Mouse (Mus musculus): ENCODE results near the gene Eif3i.

Gene Eif3i

DNA sequence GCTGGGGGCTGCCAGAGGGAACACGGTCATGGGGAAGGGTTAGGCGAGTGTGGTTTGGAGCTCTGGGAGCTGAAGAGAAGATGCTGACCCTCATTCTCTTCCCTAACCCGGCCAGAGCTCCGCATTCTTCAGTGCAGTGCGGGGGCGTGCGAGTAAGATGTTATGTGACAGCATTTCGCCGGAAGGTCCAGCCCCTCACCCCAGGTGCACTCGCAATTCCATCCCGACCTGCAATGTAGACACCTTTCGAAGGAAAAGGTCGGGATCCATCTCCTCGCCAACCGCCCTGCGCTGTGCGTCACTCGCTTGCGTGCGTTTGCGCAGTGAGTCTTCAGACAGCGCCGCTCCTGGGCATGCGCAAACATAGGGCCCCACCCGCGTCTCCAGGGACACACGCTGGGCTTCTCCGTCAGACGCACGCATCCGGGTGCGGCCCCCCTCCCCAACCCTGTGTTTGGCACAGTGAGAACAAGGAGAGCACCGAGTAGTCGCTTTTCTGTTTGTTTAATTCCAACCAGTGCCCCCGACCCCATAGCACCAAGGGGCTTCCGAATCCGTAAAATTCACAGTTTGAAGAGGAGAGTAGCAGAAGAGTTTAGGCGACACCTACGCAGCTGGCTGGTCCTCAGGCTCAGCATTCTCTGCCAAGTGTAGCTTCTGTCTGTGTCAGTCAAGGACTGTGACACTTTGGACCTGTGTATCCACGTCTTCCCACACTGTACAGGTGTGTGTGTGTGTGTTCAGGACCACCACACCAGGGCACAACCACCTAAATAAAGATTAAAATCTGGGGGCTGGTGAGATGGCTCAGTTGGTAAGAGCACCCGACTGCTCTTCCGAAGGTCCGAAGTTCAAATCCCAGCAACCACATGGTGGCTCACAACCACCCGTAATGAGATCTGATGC lies 18.6 kb upstream of the Eif3i start, which contains the start of gene Iqcc:
Gene Iqcc, minus strand, starts transcription at position 314 of the 906 bp plus-strand sequence.
- peak; percentile 97 for DNase-seq

DNA sequence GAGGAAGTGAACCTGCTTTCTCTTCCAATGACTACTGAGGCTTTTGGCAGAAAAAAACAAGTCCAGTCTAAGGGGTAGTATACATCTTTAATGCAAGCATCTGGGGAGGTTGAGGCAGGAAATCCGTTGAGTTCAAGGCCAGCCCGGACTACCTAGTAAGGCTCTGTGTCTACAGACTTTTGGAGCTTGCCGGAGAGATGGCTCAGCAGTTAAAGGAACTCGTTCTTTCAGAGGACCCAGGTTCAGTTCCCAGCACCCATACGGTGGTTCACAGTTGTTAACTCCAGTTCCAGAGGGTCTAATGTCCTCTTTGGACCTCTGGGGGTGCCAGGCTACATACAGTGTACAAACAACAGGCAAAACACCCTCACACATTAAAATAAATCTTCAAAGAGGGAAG lies 17.6 kb upstream of the Eif3i start:
- DNase-seq: no peak

DNA sequence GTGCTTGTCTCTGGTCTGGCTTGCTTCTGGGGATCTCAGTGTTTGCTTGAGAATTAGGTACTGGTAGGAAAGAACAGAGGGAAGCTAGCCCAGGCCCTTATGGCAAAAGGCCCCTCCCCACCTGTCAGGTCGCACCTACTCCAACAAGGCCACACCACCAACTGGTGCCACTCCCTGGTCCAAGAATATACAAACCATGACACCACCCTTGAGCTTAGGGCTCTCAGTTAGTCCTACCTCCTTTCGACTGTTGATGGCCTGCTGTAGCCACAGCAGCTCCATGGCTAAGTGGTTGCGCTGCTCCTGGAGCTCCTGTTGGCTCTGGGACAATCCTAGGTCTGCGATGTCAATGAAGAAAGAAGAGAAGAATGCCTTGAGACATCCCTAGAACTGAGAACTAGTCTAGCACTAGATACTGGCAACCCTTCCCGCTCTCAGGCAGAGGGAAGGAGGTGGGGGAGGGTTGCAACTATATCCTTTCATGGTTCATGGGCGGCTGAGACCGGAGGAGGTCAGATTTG lies 16.7 kb upstream of the Eif3i start:
- no peak for DNase-seq

DNA sequence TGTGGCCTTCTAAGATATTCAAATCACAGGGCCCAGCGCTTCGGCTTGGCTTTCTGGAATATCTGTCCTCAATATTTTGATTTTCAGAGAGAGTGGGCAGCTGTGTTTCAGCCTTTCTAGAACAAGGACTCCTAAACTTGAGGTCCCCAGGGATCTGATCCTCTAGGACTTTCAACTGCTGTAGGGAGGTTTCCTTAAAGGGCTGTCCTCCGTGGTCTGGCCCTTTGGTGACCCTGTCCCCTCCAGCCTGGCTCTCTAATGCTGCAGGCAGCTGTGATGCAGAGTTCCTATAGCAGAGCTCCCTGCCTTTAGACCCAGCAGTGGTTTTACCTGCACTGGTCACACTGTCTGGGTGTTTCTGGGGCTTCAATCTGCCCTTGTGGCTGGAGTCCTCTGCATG lies 16.2 kb upstream of the Eif3i start:
- no peak for DNase-seq

DNA sequence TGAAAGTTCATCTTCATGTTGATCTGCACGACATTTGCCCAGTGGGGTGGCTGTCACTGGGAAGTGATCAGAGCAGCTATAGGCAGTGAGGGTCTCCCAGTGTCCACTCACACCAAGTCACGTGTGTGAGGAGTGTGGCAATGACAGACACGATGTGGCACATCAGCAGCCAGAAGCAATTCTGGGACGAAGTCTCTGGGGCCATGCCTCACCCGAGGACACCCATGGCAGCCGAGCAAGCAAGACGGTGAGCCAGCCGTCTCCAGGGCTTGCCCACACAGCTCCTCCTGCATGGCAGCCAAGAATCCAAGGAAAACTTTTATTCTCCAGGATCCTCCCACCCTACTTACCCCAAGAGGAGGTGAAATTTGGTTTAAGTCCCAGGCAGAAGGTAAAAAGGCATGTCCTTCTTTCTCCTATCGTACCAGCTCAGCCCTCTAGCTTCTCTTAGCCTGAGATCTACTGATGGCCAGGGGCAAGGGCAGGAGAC lies 15.4 kb upstream of the Eif3i start:
- no peak for DNase-seq

DNA sequence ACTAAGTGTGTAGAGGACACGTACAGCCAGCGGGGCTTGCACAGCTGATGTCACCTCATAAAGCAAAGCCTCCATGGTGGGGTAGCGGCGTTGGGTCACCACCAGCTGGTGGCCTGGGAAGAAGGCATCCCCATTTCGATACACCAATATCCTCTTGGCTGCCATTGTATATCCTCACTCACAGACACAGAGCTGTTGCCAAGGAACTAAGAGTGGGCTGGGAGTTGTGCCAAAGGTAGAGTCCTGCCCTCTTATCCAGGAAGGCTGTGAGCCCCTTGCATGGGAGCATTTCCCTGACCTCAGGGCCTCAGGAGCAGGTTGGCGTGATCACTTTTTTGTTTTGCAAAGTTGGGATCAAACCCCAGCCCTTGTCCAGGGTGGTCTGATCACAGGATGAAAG lies 13.6 kb upstream of the Eif3i start, which contains the start of gene Dcdc2b:
Gene Dcdc2b, minus strand, starts transcription at position 165 of the 400 bp plus-strand sequence.
- peak; percentile 68 for DNase-seq

DNA sequence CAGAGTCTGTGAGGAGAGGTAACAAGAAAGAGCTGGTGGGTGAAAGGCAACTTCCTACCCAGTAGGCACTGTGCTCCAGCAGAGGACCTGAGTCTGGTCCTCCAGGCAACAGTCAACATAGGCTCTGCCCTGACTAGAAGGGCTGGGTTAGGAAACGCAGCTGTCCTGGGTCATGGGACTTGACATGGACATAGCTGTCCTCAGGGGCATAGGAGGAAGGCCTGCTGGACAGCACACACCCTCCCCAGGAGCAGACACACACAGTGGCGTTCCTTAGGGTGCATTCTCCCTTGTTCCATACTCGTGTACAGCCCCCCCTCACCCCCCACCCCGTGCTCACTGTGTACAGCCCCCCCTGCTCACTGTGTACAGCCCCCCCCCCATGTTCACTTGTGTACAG lies 10.0 kb upstream of the Eif3i start:
- no peak for DNase-seq

DNA sequence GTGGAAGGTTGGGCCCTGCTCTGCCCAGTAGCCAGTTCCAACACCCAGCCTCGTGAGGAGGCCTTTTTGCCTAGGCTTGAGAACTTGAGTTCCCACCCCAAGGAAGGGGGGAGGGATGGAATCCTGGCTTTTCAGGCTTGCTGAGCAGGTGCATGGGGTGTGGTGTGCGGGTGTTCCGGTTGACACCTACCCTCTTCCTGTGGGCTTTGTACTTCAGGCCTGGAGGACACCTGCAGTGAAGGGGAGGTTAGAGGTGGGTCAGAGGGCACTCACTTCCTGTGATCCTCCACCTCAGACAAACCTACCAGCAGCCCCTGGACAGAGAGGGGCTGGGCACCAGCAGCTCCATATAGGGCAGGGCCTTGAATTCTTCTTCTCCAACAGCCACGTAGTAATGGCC lies 9.6 kb upstream of the Eif3i start:
- no peak for DNase-seq

DNA sequence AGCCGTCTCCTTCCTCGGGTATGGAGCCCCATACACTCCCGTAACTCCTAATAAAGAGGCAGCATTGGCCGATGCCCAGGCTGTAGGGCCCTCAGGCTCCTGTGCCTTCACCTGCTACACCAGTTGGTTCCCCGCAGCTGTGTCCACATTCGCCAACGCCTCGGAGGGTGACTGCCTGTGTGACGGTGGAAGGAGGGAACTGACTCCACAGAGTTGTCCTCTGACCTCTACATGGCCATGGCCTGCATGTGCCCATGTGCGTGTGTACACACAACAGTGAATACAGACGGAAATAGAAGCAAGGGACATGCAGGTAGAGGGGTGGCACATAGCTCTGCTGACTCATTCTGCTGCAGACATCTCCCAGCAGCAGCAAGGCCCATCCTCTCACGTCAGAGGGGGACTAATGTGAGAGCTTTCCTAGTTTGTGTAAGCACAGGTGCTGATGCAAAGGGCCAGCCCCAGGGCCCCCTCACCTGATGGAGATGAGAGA lies 8.7 kb upstream of the Eif3i start:
- no peak for DNase-seq

DNA sequence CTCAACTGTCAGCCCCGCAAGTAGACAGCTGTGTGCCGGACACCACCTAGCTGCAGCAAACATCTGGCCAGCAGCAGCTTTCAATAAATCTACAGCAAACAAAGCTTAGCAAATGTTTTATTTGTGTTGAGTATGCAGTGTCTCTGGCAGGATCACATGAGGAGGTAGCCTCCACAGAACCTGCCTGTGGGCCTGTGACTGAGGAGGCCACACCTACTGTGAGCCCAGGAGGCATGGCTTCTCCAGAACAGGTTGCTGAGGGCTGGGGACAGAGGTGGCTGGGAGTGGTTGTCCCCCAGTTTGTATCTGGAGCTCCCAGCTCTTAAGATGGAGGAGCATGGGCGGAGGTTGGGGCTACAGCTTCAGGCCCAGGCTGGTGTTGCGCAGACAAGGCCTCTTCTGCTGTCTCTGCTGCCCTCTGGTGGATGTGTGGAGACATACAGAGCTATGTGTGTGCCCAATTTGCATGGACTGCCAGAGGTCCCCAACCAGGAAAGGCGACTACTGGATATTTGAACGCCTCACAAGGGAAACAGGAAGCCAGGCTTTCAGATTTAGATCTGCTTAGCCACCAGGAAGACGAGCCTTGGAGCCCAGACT lies 8.1 kb upstream of the Eif3i start:
- DNase-seq: peak; percentile 88

DNA sequence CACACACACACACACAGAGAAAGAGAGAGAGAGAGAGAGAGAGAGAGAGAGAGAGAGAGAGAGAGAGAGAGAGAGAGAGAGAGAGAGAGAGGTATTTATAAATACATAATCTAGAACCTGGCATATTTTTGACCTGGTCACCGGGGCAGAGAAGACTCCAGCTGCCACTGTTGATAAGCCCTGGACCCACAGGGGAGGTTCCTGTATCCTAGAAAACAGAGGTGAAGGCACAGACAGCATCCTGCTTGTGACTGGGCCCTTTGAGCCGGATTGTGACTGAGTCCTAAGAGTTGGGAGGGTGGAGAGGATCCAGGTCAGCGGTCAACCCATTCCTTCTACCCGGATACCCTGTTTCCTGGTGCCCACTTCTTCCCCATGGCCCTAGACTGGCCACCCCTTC lies 11.6 kb downstream of the Eif3i start:
- DNase-seq: no peak

DNA sequence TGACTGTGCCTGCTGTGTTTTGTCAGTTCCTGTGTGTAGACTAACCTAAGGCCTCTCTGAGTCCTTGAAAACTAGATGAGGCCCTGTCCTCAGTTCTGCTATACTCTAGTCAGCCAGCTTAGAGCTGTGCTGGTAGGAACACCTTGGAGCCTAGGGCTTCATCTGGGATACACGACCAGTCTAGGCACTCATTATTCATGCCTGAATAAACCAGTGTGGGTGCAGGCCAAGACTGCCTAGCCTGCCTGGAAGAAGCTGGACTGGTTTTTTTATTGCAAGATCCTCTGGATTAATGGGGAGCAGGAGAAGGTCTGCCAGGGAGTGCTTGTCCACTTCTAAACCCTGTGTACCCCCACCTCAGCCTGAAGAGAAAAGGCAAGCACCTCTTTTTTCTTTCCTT lies 13.5 kb downstream of the Eif3i start:
- DNase-seq: no peak

DNA sequence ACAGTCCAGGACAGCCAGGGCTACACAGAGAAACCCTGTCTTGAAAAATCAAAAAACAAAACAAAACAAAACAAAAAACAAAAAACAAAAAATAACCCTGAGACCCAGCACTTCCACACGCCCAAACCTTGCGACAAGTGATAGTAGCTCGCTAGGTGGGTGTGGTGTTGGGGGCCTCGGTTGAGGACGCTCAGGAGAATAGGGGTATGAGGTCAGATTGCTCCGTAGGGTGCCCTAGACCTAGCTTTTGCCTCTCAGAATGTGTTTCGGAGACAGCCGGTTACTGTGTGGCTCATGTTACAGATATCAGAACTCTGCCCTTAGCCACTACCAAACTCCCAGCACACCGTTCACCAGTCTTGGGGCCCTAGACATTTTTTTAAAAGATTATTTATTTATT lies 14.7 kb downstream of the Eif3i start:
- no peak for DNase-seq

DNA sequence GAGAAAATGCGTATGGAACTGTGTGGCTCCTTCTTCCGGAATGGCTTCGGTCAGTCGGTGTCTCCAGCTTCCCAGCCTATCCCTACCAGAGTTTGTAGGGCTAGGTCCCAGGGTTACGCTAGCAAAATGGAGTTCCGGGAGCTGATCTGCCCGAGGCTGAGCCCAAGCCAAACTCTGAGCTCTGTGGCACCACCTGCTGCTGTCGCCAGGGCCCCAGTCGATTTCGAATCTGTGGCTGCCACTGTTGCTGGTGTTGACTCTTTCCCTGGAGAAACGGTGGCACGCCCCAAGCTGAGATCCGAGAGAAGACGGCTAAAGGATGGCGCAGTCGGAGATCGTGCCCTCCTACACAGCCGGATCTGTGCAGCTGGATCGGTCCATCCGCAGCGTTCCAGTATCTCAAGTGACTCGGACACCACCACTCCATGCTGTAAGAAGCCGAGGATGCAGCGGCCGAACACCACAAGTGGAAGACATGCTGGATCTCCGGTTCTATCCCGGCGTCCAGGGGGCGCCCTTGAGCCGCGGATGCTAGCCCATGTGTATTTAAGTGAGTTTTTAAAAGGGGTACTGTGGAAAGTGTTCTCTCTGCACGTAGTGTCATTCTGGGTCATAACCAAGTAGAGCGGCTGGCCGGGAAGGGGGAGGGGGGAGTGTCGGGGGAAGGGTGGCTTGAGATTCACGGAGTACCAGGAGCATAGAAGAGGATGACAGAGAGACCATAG lies 15.4 kb downstream of the Eif3i start:
- DNase-seq: peak; percentile 91

DNA sequence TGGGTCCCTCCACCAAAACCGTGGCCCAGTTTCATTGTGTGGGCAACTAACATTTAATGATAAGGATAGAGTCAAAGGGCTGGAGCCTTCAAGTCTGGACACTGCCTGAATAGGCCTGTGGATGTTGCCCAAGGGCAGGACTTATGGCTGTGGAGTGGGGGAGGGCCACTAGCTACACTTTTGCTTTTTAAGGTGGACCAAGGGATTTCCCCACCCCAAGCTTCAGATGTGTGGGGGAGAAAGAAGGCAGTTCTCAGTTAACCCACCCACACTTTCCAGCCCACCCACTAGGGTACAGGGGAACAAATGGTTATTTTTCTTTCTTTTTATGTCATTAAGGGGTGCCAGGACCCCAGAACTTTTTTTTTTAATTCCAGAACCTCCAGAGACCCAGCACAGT lies 16.1 kb downstream of the Eif3i start:
- no peak for DNase-seq

DNA sequence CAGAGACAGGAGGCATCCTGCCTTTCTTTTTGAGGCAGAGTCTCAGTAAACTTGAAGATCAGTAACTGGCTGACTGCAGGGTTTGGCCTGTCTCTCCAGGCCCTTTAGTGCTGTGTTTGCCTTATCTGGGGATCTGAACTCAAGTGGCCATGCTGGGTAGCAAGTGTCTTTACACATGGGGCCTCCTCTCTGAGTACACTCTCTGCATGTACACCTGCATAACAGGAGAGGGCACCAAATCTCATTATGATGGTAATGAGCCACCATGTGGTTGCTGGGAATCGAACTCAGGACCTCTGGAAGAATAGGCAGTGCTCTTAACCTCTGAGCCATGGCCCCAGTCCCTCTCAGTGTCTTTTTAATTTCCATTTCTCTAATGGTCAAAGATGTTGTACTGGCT lies 18.2 kb downstream of the Eif3i start:
- DNase-seq: no peak

DNA sequence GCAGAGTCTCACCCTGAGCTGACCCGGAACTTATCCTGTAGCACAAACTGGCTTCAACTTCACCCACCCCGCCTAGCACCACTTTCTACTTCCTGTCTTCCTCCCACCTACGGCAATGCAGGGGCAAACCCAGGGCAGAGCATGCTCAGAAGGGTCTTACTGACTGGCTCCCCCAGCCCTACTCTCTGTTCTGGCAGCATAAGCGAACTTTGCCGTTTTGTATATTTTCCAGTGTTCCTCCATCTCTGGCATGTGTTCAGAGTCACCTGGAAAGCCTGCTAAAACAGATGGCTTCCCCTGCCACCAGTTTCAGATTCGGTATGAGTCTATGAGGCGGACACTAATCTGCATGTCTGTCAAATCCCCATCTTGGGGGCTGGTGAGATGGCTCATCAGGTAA lies 20.1 kb downstream of the Eif3i start:
- DNase-seq: no peak

DNA sequence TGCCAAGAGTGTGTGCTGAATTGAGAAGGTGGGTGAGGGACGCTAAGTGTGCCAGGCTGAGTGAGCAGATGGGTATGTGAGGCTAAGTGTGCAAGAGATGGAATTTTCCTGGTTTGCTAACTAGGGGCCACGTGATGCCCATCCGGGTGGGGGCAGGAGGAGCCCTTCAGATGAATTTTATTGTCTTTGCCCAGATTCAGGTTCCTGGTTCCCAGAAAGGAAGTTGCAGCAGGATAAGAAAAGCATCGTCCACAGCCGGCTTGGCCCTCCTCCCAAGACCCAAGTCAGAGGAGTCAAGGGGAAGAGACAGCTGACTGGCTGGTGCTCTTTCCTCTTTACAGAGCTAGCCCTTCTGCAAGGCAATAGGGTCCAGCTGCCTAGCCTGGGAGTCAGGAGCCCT lies 22.0 kb downstream of the Eif3i start, which contains the start of gene Fam167b:
Gene Fam167b, minus strand, starts transcription at position 84 of the 400 bp plus-strand sequence.
- DNase-seq: no peak

DNA sequence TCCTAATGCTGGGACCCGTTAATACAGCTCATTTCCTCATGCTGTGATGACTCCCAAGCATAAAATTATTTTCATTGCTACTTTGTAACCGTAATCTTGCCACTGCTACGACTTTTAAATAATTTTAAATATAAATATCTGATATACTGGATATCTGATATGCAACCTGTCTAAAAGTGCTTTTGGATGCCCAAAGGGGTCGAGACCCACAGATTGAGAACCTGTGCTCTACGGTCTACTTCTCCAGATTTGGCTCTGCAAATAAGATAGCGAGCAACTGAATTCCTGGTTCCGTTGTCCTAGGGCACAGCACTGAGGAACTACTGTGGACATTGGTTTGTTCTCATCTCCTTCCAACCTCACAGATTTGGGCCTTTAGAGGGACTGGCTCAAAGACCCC lies 22.8 kb downstream of the Eif3i start:
- DNase-seq: no peak

DNA sequence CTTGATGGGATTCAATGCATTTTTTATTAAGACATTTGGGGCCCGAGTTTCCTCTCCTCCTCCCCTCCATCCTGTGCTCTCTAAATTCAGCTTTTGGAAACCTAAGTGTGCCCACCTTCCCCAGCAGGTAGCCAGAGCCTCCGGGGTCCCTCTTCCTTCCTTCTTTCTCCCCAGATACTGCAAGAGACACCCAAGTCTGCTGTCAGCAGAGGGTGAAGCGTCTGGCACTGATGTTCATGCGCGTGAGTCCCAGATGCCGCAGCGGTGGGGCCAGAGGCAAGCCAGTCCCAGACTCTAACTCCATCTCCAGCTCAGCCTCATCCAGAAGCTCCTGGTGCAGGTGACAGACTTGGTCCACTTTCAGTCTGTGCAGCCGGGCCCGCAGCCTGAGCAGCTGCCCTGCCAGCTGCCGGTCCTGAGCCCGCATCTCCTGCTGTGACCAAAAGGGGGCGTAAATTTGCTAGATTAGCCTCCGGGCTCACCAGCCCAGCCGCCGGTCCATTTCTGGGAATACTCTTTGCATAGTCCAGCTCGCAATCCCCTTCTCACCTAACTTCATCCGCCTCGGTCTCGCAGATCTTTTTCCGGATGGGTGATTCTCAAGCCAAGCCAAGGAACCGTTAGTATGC lies 23.5 kb downstream of the Eif3i start:
- DNase-seq: peak; percentile 84

DNA sequence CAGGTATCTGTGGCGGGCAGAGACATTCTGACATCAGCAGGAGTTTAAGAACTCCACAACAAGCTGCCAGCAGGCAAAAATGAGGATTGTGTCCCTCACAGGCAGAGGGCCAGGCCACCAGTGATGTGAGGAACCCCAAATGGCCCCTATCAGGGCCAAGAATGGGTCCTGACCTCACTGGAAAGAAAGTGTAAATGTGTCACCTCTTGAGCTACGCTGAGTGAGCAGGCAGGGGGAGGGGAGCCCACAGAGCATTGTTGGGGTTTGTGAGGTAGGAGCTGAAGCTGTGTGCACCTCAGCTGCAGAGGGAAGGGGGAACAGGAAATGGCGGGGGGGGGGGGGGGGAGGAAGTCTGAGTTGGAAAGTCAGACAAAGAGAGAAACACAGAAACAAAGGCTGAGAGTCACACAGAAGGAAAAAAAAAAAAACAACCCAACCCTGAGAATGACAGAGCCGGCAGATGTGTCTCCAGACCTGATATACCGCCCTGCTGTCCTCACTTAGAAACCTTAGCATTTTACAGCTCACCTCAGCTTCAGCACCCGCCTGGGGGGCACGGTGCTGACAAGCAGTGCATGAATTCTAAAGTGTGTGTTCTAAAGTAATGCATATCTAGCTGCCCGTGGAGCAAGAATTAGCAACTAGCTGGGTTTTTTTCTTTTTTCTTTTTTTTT lies 25.1 kb downstream of the Eif3i start:
- DNase-seq: no peak

DNA sequence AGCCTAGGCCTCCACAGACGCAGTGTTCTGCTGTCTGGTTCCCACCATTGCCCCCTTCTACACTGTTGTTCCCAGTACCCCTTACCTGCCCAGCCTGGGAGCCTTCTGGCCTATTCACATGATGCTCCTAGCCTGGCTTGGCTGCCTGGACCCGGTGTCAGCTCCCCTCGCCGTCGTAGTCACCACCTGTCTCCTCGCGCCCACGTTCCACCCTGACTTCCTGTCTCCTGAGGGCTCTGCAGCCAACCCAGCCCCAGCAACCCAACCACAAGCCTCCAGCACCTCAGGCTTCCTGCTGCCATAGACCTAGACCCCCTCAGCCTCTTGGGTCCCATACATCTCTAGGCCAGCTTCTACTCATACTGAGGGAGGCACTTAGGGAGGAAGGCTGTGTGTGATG lies 27.0 kb downstream of the Eif3i start, which contains the start of gene Lck:
Gene Lck, minus strand, starts transcription at position 212 of the 400 bp plus-strand sequence.
- no peak for DNase-seq
